ENCODE assay signal across 9 mouse cellular contexts in the genomic region with DNA sequence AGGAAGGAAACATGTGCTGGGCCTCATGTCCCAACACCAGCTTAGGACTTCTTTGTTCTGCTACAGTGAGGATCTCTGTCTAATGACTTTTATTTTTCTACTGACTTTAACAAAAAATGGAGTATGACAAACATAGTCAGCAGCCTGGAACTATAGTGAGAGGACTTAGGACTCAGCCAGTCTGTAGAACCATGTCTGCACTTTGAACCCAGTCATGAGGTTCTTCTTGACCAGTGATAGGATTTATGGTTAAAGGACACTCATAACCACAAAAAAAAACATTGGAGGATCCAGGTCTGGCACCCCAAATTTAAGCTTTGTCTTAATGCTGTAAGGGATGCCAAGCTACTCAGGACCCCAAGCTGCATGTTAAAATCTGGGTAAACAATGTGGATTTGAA.
"Had no signal": no experiment of that assay in that cellular context is flagged by ENCODE, and none has a peak within 500 bp of the region (broad histone marks: within the 10 kb centered on the region; RNA-seq: fewer than 3 reads in every experiment).

No protein-coding gene starts in this region.

- DNase-seq: gastrocnemius, adult 2 months; gastrocnemius, postnatal 10 days; gastrocnemius, postnatal 25 days; heart, adult 18-20 months; heart, postnatal 10 days; heart, postnatal 4 days; kidney, postnatal 10 days; kidney, postnatal 4 days; liver had no signal
